Mouse (Mus musculus) megakaryocyte, embryonic 14.5 days (primary cell): Measurements from ENCODE around the gene Zic2. TPM values are rescaled to one million over a fixed set of nuclear protein-coding genes. Genes with fewer than 3 reads are reported as not detected.
A peak's percentile ranks its signal among the peaks of the same experiment; 100 is the strongest.

Experiments used
- H3K27me3 ChIP-seq: replicated peaks from 2 replicates; pipeline ENCODE3; 2012; ENCODE audit warnings: inconsistent platforms
- H3K36me3 ChIP-seq: replicated peaks from 2 replicates; pipeline ENCODE3; 2012; ENCODE audit warnings: low read length, inconsistent platforms, mixed read lengths
- H3K4me1 ChIP-seq: 2 replicates; pipeline ENCODE4 v1.6.1; 2012; ENCODE audit warnings: inconsistent platforms
- H3K4me3 ChIP-seq: replicated peaks from 2 replicates; pipeline ENCODE3; 2012; ENCODE audit warnings: moderate library complexity, mild to moderate bottlenecking, inconsistent platforms
- H3K9me3 ChIP-seq: 2 replicates; pipeline ENCODE4 v1.6.1; 2012; ENCODE audit warnings: inconsistent platforms
- FLI1 ChIP-seq: IDR thresholded peaks from 2 replicates; pipeline ENCODE4 v1.6.1; 2012; ENCODE audit warnings: low read length, inconsistent platforms, mixed read lengths
- GATA1 ChIP-seq: IDR thresholded peaks from 3 replicates; pipeline ENCODE4 v1.6.1; 2012; ENCODE audit warnings: mixed read lengths, low read length, inconsistent platforms, borderline replicate concordance
- polyA plus RNA-seq: library from polyadenylated mRNA; stranded (reverse); fragments of >175 nt; gene quantifications from 2 replicates; pipeline ENCODE4 v1.2.3, GENCODE M21; 2012; ENCODE audit warnings: low replicate concordance; ENCODE audit not compliant: insufficient read depth

Gene Zic2
- polyA plus RNA-seq, 1 experiment: not detected

- Histone ChIP-seq H3K9me3 (peaks cover 6% of the 10 kb centered on the region), H3K27me3 (peaks cover 92% of the 10 kb centered on the region), H3K4me1 (peaks cover 26% of the 10 kb centered on the region), H3K36me3 (no peaks in the 10 kb centered on the region), H3K4me3 (no peak overlapping the region)
- no peak for TF ChIP-seq FLI1
- no peak for TF ChIP-seq GATA1
Measured at GRCm38 (mm10) chr14:122467926-122468841, 7.1 kb upstream of the Zic2 start.

- TF ChIP-seq FLI1 (no peak), GATA1 (no peak)
- Histone ChIP-seq H3K27me3 (peaks cover 93% of the 10 kb centered on the region), H3K4me3 (no peak overlapping the region), H3K9me3 (peaks cover 4% of the 10 kb centered on the region; the same call in 1 of the 2 replicates), H3K36me3 (no peaks in the 10 kb centered on the region), H3K4me1 (peaks cover 21% of the 10 kb centered on the region)
Measured at GRCm38 (mm10) chr14:122468971-122469755, 6.1 kb upstream of the Zic2 start.

DNA sequence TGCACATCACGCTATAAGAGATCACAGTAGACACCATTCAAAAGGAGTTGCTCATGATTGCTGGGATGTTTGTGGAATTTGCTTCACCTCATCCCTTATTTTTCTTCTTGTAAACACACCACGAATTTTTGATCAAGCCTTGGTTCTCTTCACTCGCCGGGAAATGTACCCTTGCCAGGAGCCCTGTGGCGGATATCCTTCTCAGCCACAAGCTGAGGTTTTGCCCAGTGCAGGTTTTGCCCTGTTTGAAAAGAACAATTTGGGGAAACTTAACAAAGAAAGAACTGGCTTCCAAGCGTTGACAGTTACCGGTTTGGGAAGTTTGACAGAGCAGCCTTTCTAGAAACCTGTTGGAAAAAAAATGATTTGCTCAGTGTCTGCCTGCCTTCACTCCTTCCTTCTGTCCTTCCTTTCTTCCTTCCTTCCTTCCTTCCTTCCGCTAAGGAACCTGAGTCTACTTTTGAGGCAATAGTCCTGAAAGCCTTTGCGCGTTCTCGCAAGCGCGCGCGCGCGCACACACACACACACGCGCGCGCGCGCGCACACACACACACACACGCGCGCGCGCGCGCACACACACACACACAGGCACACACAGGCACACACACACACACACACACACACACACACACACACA is 3.7 kb upstream of the Zic2 start:
- Histone ChIP-seq H3K9me3 (peaks cover 7% of the 10 kb centered on the region; the same call in 1 of the 2 replicates), H3K27me3 (peaks cover 93% of the 10 kb centered on the region), H3K4me1 (peaks cover 29% of the 10 kb centered on the region), H3K36me3 (no peaks in the 10 kb centered on the region), H3K4me3 (no peak overlapping the region)
- no peak for TF ChIP-seq FLI1
- no peak for TF ChIP-seq GATA1

GRCm38 (mm10) chr14:122472161-122472560 is 3.1 kb upstream of the Zic2 start:
- TF ChIP-seq FLI1 (no peak), GATA1 (no peak)
- Histone ChIP-seq H3K36me3 (no peaks in the 10 kb centered on the region), H3K9me3 (peaks cover 8% of the 10 kb centered on the region; the same call in 1 of the 2 replicates), H3K4me1 (peaks cover 30% of the 10 kb centered on the region), H3K4me3 (no peak overlapping the region), H3K27me3 (peaks cover 93% of the 10 kb centered on the region)

DNA sequence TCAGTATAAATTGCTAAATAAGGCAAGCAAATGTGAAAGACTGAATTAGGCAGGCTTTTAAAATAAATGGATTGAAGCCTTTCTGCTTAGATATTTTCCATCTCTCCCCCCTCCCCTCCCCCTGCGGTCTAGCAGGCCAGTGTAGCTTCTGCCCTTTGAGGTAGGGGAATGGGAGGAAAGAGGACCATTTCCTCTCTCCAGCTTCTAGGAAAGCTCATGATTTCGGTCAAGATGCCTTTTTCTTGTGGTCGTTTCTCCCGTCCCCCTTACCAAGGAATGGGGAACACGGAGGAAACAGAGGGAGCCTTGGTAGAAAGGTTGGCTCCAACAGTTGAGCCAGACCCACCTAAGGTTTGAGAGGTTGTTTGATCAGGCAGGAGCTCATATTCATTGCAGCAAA is 2.6 kb upstream of the Zic2 start:
- H3K27me3 ChIP-seq: peaks cover 93% of the 10 kb centered on the region
- peaks cover 8% of the 10 kb centered on the region; the same call in 1 of the 2 replicates for H3K9me3 ChIP-seq
- H3K36me3 ChIP-seq: no peaks in the 10 kb centered on the region
- TF ChIP-seq GATA1: no peak
- no peak for TF ChIP-seq FLI1
- no peak overlapping the region for H3K4me3 ChIP-seq
- peaks cover 30% of the 10 kb centered on the region for H3K4me1 ChIP-seq

GRCm38 (mm10) chr14:122473211-122473751 is 2.0 kb upstream of the Zic2 start:
- peaks cover 93% of the 10 kb centered on the region for H3K27me3 ChIP-seq
- H3K9me3 ChIP-seq: peaks cover 8% of the 10 kb centered on the region; the same call in 1 of the 2 replicates
- H3K4me3 ChIP-seq: no peak overlapping the region
- H3K4me1 ChIP-seq: peaks cover 30% of the 10 kb centered on the region
- TF ChIP-seq FLI1 (no peak), GATA1 (no peak)
- no peaks in the 10 kb centered on the region for H3K36me3 ChIP-seq

DNA sequence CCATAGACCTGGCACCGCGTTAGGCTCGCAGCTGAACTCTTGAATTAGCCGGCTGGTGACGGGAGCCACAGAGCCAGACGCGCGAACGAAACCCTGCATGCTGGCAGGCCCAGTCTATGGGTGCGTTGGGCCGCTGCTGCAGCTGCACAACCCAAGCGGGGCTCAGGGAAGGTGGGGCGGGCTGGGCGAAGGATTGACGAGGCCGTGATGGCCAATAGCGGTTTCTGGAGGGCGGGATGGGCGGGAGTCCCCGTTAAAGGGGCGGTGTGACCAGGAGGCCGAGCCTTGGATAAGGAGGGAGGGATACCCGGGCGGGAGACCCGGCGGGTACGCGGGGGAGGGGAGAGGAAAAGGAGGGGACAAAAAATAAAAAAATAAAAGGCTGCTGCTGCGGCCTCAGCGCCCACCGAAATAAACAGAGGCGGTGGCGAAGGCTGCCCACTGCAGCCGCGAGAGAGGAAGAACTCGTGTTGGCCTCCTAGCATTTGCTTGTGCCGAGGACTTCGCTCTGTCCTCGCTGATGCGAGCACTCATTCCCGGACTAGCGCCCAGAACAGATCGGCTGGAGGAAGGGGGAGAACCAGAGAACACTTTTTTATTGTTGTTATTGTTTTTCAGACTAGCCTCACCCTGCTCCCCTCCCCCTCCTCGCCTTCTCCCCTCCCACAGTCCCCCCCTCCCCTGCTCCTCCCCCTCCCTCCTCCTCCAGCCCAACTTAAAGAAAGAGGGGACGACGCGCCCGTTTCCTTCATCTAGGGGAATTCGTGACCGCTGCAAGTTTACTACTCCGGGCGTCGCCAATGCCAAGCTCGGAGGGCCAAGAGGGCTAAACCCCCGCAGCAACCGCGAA is 969 bp upstream of the Zic2 start:
- no peaks in the 10 kb centered on the region for H3K36me3 ChIP-seq
- H3K4me1 ChIP-seq: peaks cover 39% of the 10 kb centered on the region
- no peak for TF ChIP-seq FLI1
- TF ChIP-seq GATA1: no peak
- 0 out of 2 replicates have a peak, but pooled peaks cover 4% of the 10 kb centered on the region for H3K9me3 ChIP-seq
- H3K27me3 ChIP-seq: peaks cover 93% of the 10 kb centered on the region
- peak overlapping the region; percentile 87 for H3K4me3 ChIP-seq

DNA sequence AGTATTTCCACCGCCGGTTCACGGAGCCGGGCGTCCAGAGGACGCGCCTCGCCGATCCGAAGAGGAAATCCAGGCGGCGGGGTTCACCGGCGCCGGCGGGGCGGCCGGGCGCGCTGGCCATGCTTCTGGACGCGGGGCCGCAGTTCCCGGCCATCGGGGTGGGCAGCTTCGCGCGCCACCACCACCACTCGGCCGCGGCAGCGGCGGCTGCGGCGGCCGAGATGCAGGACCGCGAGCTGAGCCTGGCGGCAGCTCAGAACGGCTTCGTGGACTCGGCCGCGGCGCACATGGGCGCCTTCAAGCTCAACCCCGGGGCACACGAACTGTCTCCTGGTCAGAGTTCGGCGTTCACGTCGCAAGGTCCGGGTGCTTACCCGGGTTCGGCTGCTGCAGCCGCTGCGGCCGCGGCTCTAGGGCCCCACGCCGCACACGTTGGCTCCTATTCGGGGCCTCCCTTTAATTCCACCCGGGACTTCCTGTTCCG is 364 bp downstream of the Zic2 start:
- peak overlapping the region; percentile 29 for H3K4me3 ChIP-seq
- peaks cover 94% of the 10 kb centered on the region for H3K27me3 ChIP-seq
- TF ChIP-seq FLI1: no peak
- TF ChIP-seq GATA1: no peak
- H3K9me3 ChIP-seq: 0 out of 2 replicates have a peak, but pooled peaks cover 4% of the 10 kb centered on the region
- H3K4me1 ChIP-seq: peaks cover 39% of the 10 kb centered on the region
- H3K36me3 ChIP-seq: no peaks in the 10 kb centered on the region
